Mouse (Mus musculus) A20 (cell line): Measurements from ENCODE around the gene Olfr718-ps1.

ENCODE experiments used
- DNase-seq: peaks from one replicate; pipeline ENCODE4 v3.0.0-alpha.2; 2011; ENCODE audit warnings: low read depth, low spot score

The Olfr718-ps1 gene

GRCm38 (mm10) chr5:143129101-143129500, 18.3 kb downstream of the Olfr718-ps1 start:
- DNase-seq = no peak

- DNase-seq = no peak
These were observed 19.5 kb downstream of the Olfr718-ps1 start for GRCm38 (mm10) chr5:143127837-143128236.

DNA sequence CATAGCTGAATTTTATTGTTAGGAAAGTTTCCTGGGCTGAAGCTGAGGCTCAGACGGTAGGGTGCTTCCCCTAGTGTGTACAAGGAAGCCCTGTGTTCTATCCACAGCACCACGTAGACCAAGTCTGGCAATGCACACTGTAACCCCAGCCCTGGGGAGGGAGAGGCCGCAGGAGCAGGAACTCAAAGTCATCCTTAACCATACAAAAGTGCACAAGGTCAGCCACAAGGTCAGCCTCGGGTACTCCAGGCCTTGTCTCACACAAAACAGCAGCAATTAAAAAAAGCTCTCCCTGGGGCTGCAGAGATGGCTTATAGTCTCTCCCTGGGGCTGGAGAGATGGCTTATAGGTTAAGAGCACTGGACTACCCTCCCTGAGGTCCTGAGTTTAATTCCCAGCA, 20.5 kb downstream of the Olfr718-ps1 start:
- no peak for DNase-seq

GRCm38 (mm10) chr5:143126089-143126488, 21.3 kb downstream of the Olfr718-ps1 start:
- no peak for DNase-seq

- DNase-seq = no peak
These were observed 21.8 kb downstream of the Olfr718-ps1 start for GRCm38 (mm10) chr5:143125601-143126000.

GRCm38 (mm10) chr5:143124805-143125378, 22.5 kb downstream of the Olfr718-ps1 start:
- DNase-seq = no peak

DNA sequence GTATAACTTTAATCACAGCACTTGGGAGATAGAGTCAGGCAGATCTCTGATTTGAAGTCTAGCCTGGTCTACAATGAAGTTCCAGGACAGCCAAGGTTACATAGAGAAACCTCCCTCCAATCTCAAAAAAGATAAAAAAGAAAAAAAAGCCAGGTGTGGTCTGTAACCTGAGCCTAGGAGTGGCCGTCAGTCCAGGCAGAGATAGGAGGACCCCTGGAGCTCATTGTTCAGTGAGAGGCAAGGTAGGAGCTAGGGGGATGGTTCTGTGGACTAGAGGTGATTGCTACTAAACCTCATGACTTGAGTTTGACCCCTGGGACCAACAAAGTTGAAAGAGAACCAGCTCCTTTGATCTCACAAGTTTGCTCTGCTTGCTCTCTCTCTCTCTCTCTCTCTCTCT, 24.7 kb downstream of the Olfr718-ps1 start:
- DNase-seq = no peak

DNA sequence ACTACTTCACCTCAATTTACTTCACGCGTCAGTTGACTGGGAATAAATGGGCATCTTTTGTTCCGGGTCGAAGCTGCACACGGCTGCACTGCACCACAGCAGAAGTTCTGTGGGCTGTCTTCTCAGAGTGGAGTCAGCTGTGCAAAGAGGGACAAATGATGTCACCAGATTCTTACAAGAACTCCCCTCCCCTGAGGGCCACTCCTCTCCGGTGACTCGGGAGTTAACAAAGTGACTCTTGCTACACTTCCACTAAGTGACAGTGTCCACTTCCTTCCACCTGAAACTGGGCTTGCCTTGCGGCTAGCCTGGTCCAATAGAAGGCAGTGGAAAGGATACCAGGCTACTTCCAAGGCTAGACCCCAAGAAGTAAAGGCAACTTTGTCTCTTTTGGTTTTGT, 25.3 kb downstream of the Olfr718-ps1 start:
- DNase-seq = no peak

- DNase-seq = peak; percentile 96
These were observed 34.8 kb downstream of the Olfr718-ps1 start, which contains the start of gene Rnf216 for GRCm38 (mm10) chr5:143112281-143113246. Gene Rnf216 (minus strand): TSS chr5:143112994.

DNA sequence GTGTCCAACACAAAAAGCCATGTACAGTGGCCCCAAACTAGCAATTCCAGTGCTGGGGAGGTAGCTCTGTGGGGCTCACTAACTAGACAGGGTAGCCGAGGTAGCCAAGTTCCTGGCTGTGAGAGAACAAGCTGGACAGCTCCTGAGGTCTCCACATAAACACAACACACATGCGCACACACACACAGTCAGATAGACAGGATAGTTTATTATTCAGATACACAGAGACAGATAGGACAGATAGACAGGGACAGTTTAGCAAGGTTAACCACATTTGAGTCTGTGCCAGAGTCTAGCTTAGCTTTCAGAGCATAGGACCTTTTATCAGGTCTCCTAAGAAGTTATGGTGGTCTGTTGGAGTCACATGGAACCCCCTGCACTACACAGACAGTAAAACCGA, 40.5 kb downstream of the Olfr718-ps1 start:
- no peak for DNase-seq

DNA sequence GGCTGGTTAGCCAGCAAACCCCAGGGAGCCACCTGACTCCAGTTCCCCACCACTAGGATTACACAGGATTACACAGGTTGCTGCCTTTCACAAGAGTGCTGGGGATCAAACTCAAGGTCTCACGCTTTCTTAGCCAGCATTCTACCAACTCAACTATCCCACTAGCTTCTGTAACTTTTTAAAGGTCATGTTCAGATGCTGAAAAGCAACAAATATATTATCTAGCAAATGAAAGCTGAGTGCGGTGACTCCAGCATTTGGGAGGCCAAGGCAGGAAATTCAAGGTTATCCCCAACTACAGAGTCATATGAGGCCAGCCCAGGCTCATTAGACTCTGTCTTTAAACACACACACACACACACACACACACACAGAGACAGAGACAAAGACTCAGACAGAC, 44.1 kb downstream of the Olfr718-ps1 start:
- DNase-seq = no peak

DNA sequence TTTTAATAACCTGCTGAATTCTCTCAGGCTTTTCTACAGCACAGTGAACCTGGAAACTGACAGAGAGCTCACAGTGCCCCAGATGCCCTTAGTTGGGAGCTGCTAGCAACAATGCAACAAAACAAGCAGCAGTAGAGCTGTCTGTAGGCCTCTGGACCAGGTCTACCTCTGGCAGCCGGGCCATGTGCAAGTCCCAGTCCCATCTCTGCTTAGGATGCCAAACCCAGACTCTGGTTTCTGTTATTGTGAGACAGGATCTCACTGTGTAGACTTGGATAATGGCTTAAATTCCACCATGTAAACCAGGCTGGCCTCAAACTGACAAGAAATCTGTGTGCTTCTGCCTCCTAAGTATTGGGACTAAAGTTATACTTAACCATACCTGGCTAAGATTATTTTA, 45.8 kb downstream of the Olfr718-ps1 start:
- DNase-seq = no peak

GRCm38 (mm10) chr5:143095256-143095655, 52.1 kb downstream of the Olfr718-ps1 start:
- DNase-seq = no peak

GRCm38 (mm10) chr5:143092891-143093290, 54.5 kb downstream of the Olfr718-ps1 start:
- DNase-seq = no peak

DNA sequence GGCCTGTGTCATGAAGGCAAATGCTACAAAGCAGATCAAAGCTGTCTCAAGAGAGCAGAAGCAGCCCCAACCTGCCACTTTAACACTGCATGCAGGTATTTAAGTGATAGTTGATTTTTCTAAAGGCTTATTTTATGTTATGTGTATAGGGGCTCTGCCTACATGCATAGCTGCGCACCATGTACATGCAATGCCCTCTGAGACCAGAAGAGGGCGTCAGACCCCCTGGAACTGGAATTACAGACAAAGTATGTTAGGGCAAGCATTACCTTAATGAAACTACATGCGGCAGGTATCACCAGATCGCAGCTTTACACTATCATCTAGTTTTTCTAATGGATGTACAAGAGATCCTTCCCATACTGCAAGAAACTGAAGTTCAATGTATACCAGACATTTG, 62.5 kb downstream of the Olfr718-ps1 start:
- DNase-seq = peak; percentile 41
